Mouse (Mus musculus) erythroid progenitor cell, adult 5-6 weeks (primary cell): ENCODE measurements around the gene Rnf130. TPM values are rescaled to one million over a fixed set of nuclear protein-coding genes. Genes with fewer than 3 reads are reported as not detected.

Experiments used
- ATAC-seq: replicated peaks from 2 replicates; pipeline ENCODE4 v1.8.0; 2016; ENCODE audit warnings: moderate number of reproducible peaks, mild to moderate bottlenecking, moderate TSS enrichment, inconsistent platforms; ENCODE audit not compliant: poor library complexity, low FRiP score, severe bottlenecking
- total RNA-seq, 2 experiments: library from RNA; stranded (forward) in 1 of 2; stranded (reverse) in 1 of 2; fragments of 150-400 nt in 1 of 2; fragments of 186-747, 209-891 nt in 1 of 2; gene quantifications; 2 replicates each; pipeline versions ENCODE4 v1.2.3 to v1.2.4; 2015 to 2017; ENCODE audit warnings: low replicate concordance in 2 of 2

Rnf130 gene
- total RNA-seq, 2 experiments from 2014 or later, result 48.2 to 64.6 TPM

DNA sequence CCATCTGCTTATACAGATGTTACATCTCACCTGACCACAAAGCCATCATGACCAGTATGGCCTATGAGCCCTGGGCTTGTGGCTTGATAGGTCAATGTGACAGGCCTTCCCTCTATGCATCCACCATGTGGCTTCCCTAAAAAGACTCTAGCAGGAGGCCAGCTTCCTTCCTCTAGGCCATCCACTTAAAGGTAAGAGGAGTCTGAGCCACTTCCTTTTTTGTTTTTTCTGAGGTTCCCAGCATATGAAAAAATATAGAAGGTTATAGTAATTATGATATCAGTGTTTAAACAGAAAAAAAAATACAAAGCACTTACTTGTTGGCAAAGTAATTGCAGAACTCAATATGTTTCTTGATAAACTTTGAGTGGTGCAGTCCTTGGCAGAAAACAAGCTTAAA lies 6.3 kb upstream of the Rnf130 start:
- no peak for ATAC-seq

GRCm38 (mm10) chr11:50022085-50022484 lies 3.1 kb upstream of the Rnf130 start:
- no peak for ATAC-seq

- 0 out of 2 replicates have a peak, but pooled peaks have one; percentile 2 for ATAC-seq
These were observed 707 bp upstream of the Rnf130 start for GRCm38 (mm10) chr11:50024445-50024832.

GRCm38 (mm10) chr11:50025721-50026520 lies 775 bp downstream of the Rnf130 start:
- no peak for ATAC-seq

- ATAC-seq, result no peak
These were observed 1.5 kb downstream of the Rnf130 start for GRCm38 (mm10) chr11:50026521-50027090.

- ATAC-seq, result no peak
These were observed 3.3 kb downstream of the Rnf130 start for GRCm38 (mm10) chr11:50028416-50028815.

DNA sequence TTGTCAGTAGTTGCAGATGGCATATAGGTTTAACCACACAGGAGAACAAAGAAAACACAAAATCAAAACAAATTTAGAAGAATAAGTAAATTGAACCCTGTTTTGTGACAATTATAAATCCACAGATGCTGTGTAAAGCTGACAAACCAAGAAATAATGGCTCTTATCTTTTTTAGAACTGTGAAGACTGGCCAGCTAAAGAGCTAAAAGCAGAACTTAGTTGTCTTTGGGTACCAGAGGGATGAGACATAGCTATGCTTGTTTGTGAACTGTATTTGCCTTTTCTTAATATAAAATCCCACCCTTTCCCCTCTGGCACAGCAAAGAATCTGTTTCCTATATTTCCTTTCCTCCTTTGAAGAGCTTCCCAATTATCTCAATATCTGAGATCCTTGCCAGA lies 9.0 kb downstream of the Rnf130 start:
- ATAC-seq, result no peak

GRCm38 (mm10) chr11:50035726-50036125 lies 10.6 kb downstream of the Rnf130 start:
- ATAC-seq, result no peak

DNA sequence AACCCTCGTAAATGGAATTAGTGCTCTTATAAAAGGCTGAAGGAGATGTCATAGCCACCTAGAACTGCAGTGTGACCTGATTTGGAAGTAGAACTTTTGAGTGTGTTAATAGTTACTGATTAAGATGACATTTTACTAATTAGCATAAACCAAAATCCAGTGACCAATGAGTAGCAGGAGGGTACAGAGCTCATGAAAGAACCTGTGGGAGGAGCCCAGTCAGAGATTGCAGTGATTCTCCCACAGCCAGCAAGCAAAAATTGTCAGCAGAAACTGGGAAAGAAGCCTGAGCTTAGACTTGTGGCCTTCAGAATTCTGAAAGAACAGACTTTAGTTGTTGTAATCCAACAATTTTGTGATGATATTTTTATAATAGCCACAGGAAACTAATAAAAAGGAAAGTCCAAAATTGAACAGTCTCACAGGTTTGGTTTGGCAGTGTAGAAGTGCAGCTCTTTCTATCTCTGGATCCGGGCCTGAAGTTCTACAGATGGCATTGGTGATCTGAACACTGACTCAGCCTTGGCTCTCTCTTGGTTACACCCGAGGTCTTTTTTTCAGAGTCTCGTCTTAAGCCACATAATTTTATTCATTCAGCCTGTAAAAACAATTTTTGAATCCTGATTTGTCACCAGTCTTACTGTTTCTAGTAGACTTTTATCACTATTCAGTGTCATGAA lies 11.8 kb downstream of the Rnf130 start:
- no peak for ATAC-seq

DNA sequence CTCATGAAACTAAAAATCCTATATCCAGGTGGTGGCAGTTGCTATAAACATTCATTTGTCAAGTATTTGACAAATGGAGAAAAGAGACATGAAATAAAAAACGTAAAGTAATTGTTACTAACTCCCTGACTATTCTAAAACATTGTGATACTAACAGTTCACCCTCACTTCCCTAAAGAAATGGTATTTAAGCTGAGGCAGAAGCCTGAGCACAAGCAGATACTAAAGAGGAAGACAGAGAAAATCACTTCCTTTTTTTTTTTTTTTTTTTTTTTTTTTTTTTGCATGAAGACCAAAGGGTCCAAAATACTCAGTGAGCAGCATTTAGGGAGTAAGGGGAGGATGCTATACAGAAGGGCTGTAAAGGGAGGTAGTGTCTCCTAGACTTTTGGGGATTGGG lies 13.6 kb downstream of the Rnf130 start:
- ATAC-seq, result no peak

DNA sequence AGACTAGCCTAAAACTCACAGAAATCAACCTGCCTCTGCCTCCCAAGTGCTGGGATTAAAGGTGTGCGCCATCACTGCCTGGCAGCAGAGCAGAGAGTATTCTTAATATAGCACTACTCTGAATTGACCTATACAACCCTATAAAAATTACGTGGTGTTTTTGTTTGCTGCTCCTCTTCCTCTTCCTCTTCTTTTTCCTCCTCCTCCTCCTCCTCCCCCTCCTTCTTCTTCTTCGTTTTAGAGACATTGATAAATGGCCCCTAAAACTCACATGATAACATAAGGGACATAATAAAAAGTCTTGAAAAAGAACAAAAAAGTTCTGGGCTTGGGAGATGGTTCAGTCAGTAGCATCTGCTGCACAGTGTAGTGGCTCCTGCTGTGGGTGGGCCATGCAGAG lies 16.0 kb downstream of the Rnf130 start:
- ATAC-seq, result no peak

DNA sequence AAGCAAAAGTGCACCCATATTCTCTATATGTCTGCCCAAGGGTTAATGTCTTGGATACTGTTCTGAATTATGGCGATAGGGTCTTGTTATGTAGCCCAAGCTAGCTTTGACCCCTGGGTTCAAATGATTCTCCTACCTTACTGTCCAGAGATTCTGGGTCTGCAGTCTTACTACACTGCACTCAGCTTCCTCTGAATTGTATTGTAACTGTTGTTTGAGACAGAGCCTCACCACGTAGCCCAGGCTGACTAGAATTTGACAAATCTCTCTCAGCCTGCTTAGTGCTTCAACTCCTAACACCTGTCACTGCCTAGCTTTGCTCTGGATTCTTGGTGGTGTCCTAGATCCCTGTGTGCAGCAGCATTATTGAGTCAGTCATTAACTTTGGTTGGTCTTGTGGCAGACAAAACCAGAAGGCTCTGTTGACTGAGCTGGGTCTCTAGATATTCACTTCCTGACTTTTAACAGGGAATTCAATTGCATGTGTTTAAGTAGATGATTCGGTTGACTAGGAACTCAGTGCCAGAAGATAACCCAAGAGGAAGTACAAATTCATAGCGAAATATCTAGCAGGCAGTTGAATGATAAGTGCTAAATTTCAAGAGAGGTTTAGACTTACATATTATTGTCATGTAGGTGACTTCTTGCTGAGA lies 17.3 kb downstream of the Rnf130 start:
- no peak for ATAC-seq

DNA sequence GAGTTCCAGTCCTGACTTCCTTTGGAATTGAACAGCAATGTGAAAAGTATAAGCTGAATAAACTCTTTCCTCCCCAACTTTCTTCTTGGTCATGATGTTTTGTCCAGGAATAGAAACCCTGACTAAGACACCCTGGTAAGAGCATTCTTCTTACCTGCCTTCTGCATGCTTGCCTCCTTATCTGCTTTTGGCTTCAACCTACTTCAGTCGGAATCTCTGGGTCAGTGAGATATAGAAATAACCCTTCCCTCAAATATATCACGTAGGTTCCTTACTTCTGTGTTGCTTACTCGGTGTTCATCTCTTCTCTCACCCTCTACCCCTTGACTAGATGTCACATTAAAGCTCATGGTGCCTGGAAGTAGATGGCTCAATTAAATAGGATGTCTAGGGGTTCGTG lies 19.3 kb downstream of the Rnf130 start:
- peak; percentile 79 for ATAC-seq

DNA sequence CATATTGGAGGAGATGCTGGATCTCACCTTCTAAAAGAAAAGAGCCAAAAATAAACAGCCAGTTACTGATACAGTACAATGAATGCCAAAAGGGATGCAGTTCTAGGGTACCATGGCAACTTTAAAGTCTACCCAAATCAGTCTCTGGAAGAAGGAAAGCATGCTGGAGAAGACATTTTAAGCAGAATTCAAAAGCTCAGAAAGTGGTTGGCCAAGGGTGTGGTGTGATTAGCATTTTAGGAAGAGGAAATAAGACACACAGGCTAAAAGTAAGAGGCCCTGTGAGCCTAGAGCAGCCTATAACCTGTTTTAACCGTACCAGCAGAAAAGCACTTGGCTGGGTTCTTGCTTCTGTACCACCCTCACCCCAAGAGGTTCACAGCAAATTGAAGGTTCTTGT lies 22.5 kb downstream of the Rnf130 start:
- ATAC-seq, result no peak

DNA sequence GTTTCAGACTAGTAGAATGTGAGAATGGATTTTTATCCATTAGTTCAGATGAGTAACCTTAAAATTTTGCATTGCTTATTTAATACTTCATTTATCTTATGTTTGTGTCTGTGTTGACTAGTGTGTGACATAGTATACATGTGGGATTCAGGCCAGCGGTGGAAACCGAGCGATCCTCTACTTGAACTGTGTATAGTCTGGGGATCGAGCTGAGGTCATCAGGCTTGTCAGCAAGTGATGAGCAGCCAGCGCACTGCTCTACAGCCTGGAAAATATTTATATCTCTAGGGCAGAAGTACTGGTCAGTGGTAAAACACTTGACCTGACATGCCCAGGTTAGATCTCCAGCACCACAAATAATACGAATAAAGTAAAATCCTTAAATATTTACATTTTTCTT lies 23.0 kb downstream of the Rnf130 start:
- no peak for ATAC-seq

DNA sequence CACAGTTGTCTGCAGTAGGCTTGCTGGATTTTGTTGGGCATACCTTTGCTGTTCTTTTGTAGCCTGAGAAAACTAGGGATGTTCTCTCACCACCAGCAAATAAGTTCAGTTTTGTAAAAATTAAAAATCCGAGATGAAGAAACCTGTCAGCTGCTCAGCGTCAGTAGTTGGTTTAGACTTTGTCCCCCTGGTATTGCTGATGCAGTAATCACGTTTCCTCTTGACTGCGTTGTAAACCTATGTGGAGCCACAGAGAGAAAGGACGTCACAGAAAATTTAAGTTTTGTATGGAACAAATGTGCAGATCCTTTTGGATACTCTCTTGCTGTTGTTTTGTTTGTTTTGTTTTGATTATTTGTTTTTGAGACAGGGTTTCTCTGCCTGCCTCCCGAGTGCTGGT lies 25.2 kb downstream of the Rnf130 start:
- no peak for ATAC-seq

GRCm38 (mm10) chr11:50057713-50058112 lies 32.6 kb downstream of the Rnf130 start:
- ATAC-seq, result no peak

GRCm38 (mm10) chr11:50058277-50058676 lies 33.1 kb downstream of the Rnf130 start:
- ATAC-seq, result no peak

DNA sequence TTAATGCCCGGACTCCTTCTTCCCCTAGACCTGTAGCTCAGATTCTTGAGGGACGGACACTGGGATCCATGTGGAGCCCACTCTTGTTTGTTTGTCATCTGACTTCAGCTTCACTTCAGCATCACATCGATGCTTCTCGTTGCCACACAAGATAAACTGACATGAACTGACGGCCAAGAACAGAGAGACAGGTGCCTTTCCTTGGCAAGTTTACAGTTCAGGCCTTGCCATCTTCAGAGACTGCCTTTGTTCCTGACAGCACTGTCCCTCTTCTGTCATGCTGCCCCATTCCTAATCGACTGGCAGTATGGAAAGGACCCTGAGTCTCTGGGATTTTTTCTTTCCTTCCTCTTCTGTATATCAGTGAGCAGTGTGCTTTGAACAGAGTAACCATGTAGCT lies 33.9 kb downstream of the Rnf130 start:
- ATAC-seq, result no peak

- no peak for ATAC-seq
These were observed 37.0 kb downstream of the Rnf130 start for GRCm38 (mm10) chr11:50062116-50062515.

- ATAC-seq, result no peak
These were observed 40.9 kb downstream of the Rnf130 start for GRCm38 (mm10) chr11:50066088-50066487.
